Mouse (Mus musculus) limb, embryonic 14.5 days (tissue): ENCODE data around the gene Erc1. TPM values are rescaled to one million over a fixed set of nuclear protein-coding genes. Genes with fewer than 3 reads are reported as not detected.

Experiments
- ATAC-seq: fragments of 200-750 bp; cut with Nextera tagmentation; 2 replicates; pipeline ENCODE4 v1.8.0; 2017; ENCODE audit warnings: low read depth, moderate number of reproducible peaks, moderate TSS enrichment; ENCODE audit not compliant: low FRiP score
- DNase-seq: peaks from one replicate; pipeline ENCODE4 v3.0.0-alpha.2; 2015; ENCODE audit warnings: low spot score
- H3K27ac ChIP-seq: fragments of 300-500 bp; sonication (generic); replicated peaks from 2 replicates; pipeline ENCODE4 v1.5.1; 2014; ENCODE audit warnings: low read depth, mild to moderate bottlenecking, low read length, moderate library complexity, mixed read lengths
- H3K27me3 ChIP-seq: fragments of 300-500 bp; sonication (generic); 2 replicates; pipeline ENCODE4 v1.6.1; 2014; ENCODE audit warnings: low read length, mixed read lengths; ENCODE audit not compliant: control insufficient read depth, insufficient read depth
- H3K36me3 ChIP-seq: fragments of 300-500 bp; sonication (generic); 2 replicates; pipeline ENCODE4 v1.6.1; 2014; ENCODE audit warnings: mild to moderate bottlenecking, low read length, moderate library complexity, mixed read lengths; ENCODE audit not compliant: control insufficient read depth, insufficient read depth
- H3K4me1 ChIP-seq: fragments of 300-500 bp; sonication (generic); 2 replicates; pipeline ENCODE4 v1.6.1; 2014; ENCODE audit warnings: antibody characterized with exemption, low read length, mixed read lengths; ENCODE audit not compliant: control insufficient read depth, insufficient read depth
- H3K4me2 ChIP-seq: fragments of 300-500 bp; sonication (generic); replicated peaks from 2 replicates; pipeline ENCODE4 v1.6.1; 2014; ENCODE audit warnings: low read depth, mild to moderate bottlenecking, low read length, moderate library complexity; ENCODE audit not compliant: severe bottlenecking
- H3K4me3 ChIP-seq: fragments of 300-500 bp; sonication (generic); replicated peaks from 2 replicates; pipeline ENCODE4 v1.5.1; 2014; ENCODE audit warnings: low read length
- H3K9ac ChIP-seq: fragments of 300-500 bp; sonication (generic); 2 replicates; pipeline ENCODE4 v1.6.1; 2014; ENCODE audit warnings: mild to moderate bottlenecking, low read depth, low read length, moderate library complexity; ENCODE audit not compliant: severe bottlenecking
- H3K9me3 ChIP-seq: fragments of 300-500 bp; sonication (generic); 2 replicates; pipeline ENCODE4 v1.6.1; 2016; ENCODE audit warnings: low read length; ENCODE audit not compliant: control insufficient read depth
- POLR2A ChIP-seq: fragments of 200-500 bp; IDR thresholded peaks from 2 replicates; pipeline ENCODE4 v1.8.0; 2012; ENCODE audit warnings: inconsistent platforms, mild to moderate bottlenecking, moderate library complexity, borderline replicate concordance; ENCODE audit not compliant: insufficient read depth, insufficient read length; ENCODE audit errors: extremely low read depth
- WGBS: fragments of 180-500 bp; shearing (Covaris S2); extraction: QIAGEN DNeasy Blood & Tissue Kit; methylation state at CpG from one replicate; pipeline ENCODE4 v1.1.7; 2014; 5-methylcytosine and 5-hydroxymethylcytosine counted together
- polyA plus RNA-seq, 2 experiments: library from polyadenylated mRNA; depleted of rRNA in 1 of 2; stranded (reverse) in 1 of 2; unstranded in 1 of 2; fragments of >200 nt; fragmentation: Nextera tagmentation in 1 of 2; extraction: Ambion mirVana in 1 of 2; gene quantifications; 2 replicates each; pipeline versions ENCODE4 v1.2.1 to v1.2.3; 2012 to 2014

Erc1 gene
- polyA plus RNA-seq, 2 experiments = 19.1 to 29.3 TPM

DNA sequence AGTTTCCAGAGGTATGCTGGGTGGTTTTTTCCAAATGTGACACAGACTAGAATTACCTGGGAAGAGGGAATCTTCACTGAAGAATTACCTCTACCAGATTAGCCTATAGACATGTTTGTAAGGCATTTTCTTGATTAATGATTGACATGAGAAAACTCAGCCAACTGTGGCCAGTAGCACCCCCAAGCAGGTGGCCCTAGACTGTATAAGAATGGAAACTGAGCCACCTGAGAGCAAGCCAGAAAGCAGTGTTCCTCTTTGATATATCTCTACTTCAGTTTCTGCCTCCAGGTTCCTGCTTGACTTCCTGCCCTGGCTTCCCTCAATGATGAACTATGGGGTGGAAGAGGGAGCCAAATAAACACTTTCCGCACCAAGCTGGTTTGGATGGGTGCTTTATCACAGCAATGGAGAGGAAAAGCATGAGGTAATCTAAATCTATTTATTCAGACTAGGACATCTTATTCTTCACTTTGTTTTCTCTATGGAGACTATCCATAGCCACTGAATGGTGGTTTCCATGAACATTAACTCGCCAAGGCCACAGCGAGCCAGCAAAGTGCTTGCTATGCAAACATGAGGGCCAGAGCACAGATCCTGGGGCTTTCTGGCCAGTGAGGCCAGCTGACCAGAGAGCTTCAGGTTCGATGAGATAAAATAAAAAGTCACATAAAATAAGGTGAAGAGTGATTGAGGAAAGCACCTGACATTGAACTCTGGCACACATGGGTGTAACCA lies 109.2 kb downstream of the Erc1 start:
- H3K4me1 ChIP-seq = 0 out of 2 replicates have a peak, but pooled peaks cover 3% of the 10 kb centered on the region
- DNase-seq = no peak
- H3K9me3 ChIP-seq = no peaks in the 10 kb centered on the region
- no peak overlapping the region for H3K27ac ChIP-seq
- no peaks in the 10 kb centered on the region for H3K27me3 ChIP-seq
- ATAC-seq = no peak
- WGBS = 95% methylated on average over 4 of the region's 4 CpGs
- H3K4me2 ChIP-seq = no peak overlapping the region
- H3K36me3 ChIP-seq = peaks cover 24% of the 10 kb centered on the region
- no peak for TF ChIP-seq POLR2A
- no peak overlapping the region for H3K4me3 ChIP-seq
- no peak overlapping the region for H3K9ac ChIP-seq

DNA sequence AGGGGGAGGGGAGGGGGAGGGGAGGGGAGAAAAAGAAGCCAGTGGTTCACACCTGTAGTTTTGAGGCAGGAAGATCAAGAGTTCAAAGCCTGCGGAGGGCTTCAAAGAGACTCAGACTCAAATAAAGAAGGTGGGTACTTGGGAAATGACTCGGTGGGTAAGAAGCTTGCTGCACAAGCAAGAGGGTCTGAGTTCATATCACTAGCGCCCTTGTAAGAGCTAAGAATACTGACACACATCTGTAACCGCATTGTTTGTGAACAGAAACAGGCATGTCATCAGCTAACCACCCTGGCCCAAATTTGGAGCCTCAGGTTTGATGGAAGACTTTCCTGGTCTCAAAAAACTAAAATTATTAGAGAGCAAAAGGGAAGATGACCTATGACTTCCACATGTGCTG lies 110.3 kb downstream of the Erc1 start:
- H3K9ac ChIP-seq = no peak overlapping the region
- no peak overlapping the region for H3K4me2 ChIP-seq
- H3K27ac ChIP-seq = no peak overlapping the region
- no peak overlapping the region for H3K4me3 ChIP-seq
- H3K27me3 ChIP-seq = no peaks in the 10 kb centered on the region
- ATAC-seq (no peak), DNase-seq (no peak)
- no peak for TF ChIP-seq POLR2A
- 91% methylated on average over 4 of the region's 4 CpGs for WGBS
- 0 out of 2 replicates have a peak, but pooled peaks cover 3% of the 10 kb centered on the region for H3K4me1 ChIP-seq
- H3K36me3 ChIP-seq = peaks cover 16% of the 10 kb centered on the region
- no peaks in the 10 kb centered on the region for H3K9me3 ChIP-seq

DNA sequence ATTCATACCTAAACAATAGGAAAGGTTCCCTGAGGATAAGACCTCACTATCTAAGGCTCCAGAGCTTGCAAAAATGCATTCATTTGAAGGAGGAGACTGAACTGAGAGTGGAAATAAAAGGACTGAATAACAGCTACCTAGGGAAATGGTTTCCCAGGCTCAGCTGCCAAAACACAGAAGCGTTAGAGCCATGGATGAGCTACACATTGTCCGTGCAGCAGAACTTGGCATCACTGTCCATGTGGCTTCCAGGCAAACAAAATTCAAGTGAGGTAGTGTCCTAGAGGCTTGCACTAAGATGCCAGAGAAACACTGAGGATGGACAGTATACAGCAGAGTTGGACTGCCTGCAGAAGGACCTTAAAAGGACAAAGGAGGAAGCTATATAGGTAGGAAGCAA lies 112.0 kb downstream of the Erc1 start:
- Histone ChIP-seq H3K4me1 (0 out of 2 replicates have a peak, but pooled peaks cover 3% of the 10 kb centered on the region), H3K9me3 (no peaks in the 10 kb centered on the region), H3K9ac (no peak overlapping the region), H3K27me3 (no peaks in the 10 kb centered on the region), H3K4me2 (no peak overlapping the region), H3K27ac (no peak overlapping the region), H3K4me3 (no peak overlapping the region), H3K36me3 (peaks cover 8% of the 10 kb centered on the region; the same call in 1 of the 2 replicates)
- DNase-seq (peak; percentile 7), ATAC-seq (no peak)
- 60% methylated on average over 2 of the region's 2 CpGs for WGBS
- TF ChIP-seq POLR2A = no peak

DNA sequence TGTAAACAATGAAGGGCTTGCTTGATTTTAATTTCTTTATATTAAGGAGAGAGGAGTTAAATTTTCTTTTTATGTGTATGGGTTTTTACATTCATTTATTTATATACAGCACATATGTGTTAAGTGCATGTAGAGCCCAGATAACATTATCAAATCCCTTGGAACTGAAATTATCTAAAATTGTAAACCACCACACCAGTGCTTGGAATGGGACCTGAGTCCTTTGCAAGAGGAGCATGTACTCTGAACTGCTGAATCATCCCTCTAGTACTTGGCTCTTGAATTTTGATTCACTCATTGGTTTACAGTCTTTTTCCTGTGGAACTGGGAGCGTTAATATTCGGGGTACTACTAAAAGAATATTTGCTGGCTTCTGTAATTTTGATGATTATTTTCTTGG lies 116.8 kb downstream of the Erc1 start:
- H3K36me3 ChIP-seq = no peaks in the 10 kb centered on the region; the same call in 1 of the 2 replicates
- no peak for TF ChIP-seq POLR2A
- ATAC-seq = no peak

DNA sequence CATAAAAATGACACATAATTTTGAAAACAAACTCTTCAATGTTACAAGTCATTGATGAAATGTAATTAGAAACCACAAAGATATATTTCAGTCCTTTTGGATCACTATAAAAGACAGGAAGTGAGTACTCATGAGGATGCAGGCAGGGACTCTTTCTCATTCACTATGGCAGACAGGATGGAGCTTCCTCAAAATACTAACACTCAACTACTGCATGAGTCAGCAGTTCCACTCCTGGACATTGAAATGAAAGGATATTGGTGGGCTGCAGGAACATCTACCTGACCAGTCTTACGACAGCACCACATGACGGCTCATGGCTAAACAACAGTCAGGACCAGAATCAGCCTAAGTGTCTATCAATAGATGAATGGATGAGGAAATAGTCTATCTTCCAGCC lies 132.7 kb downstream of the Erc1 start:
- WGBS = 96% methylated on average over 2 of the region's 2 CpGs
- no peak for ATAC-seq
- no peak for TF ChIP-seq POLR2A

More for the DNA sequence above, 116.8 kb downstream of the Erc1 start:
- Histone ChIP-seq H3K4me2 (no peak overlapping the region), H3K9ac (no peak overlapping the region), H3K27ac (no peak overlapping the region), H3K4me3 (no peak overlapping the region), H3K4me1 (0 out of 2 replicates have a peak, but pooled peaks cover 3% of the 10 kb centered on the region), H3K9me3 (no peaks in the 10 kb centered on the region), H3K27me3 (no peaks in the 10 kb centered on the region)
- no peak for DNase-seq
- 88% methylated on average over 2 of the region's 2 CpGs for WGBS

More for the DNA sequence above, 132.7 kb downstream of the Erc1 start:
- no peak overlapping the region for H3K4me2 ChIP-seq
- H3K27me3 ChIP-seq = no peaks in the 10 kb centered on the region
- no peak overlapping the region for H3K9ac ChIP-seq
- no peak for DNase-seq
- H3K9me3 ChIP-seq = no peaks in the 10 kb centered on the region
- H3K27ac ChIP-seq = no peak overlapping the region
- no peaks in the 10 kb centered on the region for H3K4me1 ChIP-seq
- H3K36me3 ChIP-seq = peaks cover 10% of the 10 kb centered on the region
- no peak overlapping the region for H3K4me3 ChIP-seq
